Mouse (Mus musculus) heart, embryonic 11.5 days (tissue): ENCODE data around the gene Ndufa13. TPM values are rescaled to one million over a fixed set of nuclear protein-coding genes. Genes with fewer than 3 reads are reported as not detected.

Experiments used
- ATAC-seq: fragments of 200-750 bp; cut with Nextera tagmentation; replicated peaks from 2 replicates; pipeline ENCODE4 v1.8.0; 2017; ENCODE audit warnings: moderate library complexity; ENCODE audit not compliant: insufficient number of reproducible peaks, low FRiP score, low TSS enrichment
- H3K27ac ChIP-seq: fragments of 300-500 bp; sonication (generic); 2 replicates; pipeline ENCODE4 v1.5.1; 2014; ENCODE audit warnings: mild to moderate bottlenecking, low read depth, low read length
- H3K27me3 ChIP-seq: fragments of 300-500 bp; sonication (generic); 2 replicates; pipeline ENCODE4 v1.6.1; 2014; ENCODE audit warnings: mild to moderate bottlenecking, low read length, mixed read lengths; ENCODE audit not compliant: control insufficient read depth, insufficient read depth
- H3K36me3 ChIP-seq: fragments of 300-500 bp; sonication (generic); 2 replicates; pipeline ENCODE4 v1.6.1; 2014; ENCODE audit warnings: mild to moderate bottlenecking, low read length, moderate library complexity, mixed read lengths; ENCODE audit not compliant: control insufficient read depth, insufficient read depth
- H3K4me1 ChIP-seq: fragments of 300-500 bp; sonication (generic); 2 replicates; pipeline ENCODE4 v1.6.1; 2014; ENCODE audit warnings: low read length; ENCODE audit not compliant: control insufficient read depth, insufficient read depth
- H3K4me2 ChIP-seq: fragments of 300-500 bp; sonication (generic); 2 replicates; pipeline ENCODE4 v1.6.1; 2014; ENCODE audit warnings: mild to moderate bottlenecking, moderate library complexity
- H3K4me3 ChIP-seq: fragments of 300-500 bp; sonication (generic); 2 replicates; pipeline ENCODE4 v1.5.1; 2014; ENCODE audit warnings: low read depth, low read length
- H3K9ac ChIP-seq: fragments of 300-500 bp; sonication (generic); 2 replicates; pipeline ENCODE4 v1.6.1; 2014; ENCODE audit warnings: mild to moderate bottlenecking, low read depth, low read length, moderate library complexity
- H3K9me3 ChIP-seq: fragments of 300-500 bp; sonication (generic); replicated peaks from 2 replicates; pipeline ENCODE4 v1.6.1; 2016; ENCODE audit warnings: low read length; ENCODE audit not compliant: control insufficient read depth
- WGBS: fragments of 180-500 bp; shearing (Covaris S2); extraction: QIAGEN DNeasy Blood & Tissue Kit; methylation state at CpG from one replicate; pipeline ENCODE4 v1.1.7; 2014; ENCODE audit not compliant: insufficient replicate concordance; 5-methylcytosine and 5-hydroxymethylcytosine counted together
- polyA plus RNA-seq: library from polyadenylated mRNA; unstranded; fragments of >200 nt; fragmentation: Nextera tagmentation; extraction: Ambion mirVana; gene quantifications from 2 replicates; pipeline ENCODE4 v1.2.1, GENCODE M21; 2014

The Ndufa13 gene
- polyA plus RNA-seq, 1 experiment from 2014 or later = 275 TPM

- peaks cover 40% of the 10 kb centered on the region for H3K4me1 ChIP-seq
- no peaks in the 10 kb centered on the region for H3K27me3 ChIP-seq
- 2% methylated on average over 41 of the region's 41 CpGs for WGBS
- H3K4me3 ChIP-seq = peak overlapping the region; percentile 74
- peak overlapping the region; percentile 89 for H3K9ac ChIP-seq
- H3K4me2 ChIP-seq = peak overlapping the region; percentile 89
- H3K27ac ChIP-seq = peak overlapping the region; percentile 91
- H3K36me3 ChIP-seq = no peaks in the 10 kb centered on the region
- no peaks in the 10 kb centered on the region for H3K9me3 ChIP-seq
- ATAC-seq = peak; percentile 56
Observed at GRCm38 (mm10) chr8:69901484-69902162, 735 bp downstream of the Ndufa13 start.

DNA sequence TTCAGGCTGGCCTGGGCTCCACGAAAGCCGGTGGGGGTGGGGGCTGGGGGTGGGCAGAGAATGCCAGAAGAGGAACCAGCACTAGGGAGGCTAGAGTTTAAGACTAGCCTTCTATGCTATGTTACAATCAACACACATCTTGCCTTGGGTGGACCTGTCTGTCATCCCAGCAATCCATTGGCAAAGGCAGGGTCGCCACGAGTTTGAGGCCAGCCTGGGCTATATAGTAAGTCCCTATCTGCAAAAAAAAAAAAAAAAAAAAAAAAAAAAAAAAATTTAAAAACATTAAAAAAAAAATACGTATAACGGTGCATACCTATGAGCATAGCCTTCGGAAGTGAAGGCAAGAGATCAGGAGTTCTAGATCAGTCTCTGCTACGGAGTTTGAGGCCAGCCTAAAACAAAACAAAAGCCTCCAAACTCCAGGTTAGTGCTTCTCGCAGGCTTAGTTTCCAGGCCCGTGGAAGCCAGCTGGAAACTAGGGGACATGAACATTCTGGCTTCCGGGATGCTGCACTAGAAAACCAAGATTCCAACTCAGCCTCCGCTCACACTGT, 1.4 kb downstream of the Ndufa13 start:
- Histone ChIP-seq H3K4me1 (peaks cover 41% of the 10 kb centered on the region), H3K4me3 (peak overlapping the region; percentile 74), H3K4me2 (peak overlapping the region; percentile 89), H3K27me3 (no peaks in the 10 kb centered on the region), H3K27ac (peak overlapping the region; percentile 91), H3K36me3 (no peaks in the 10 kb centered on the region), H3K9me3 (no peaks in the 10 kb centered on the region), H3K9ac (peak overlapping the region; percentile 89)
- no peak for ATAC-seq
- 15% methylated on average over 12 of the region's 12 CpGs for WGBS

- H3K4me3 ChIP-seq = peak overlapping the region; percentile 74; the same call in 1 of the 2 replicates
- 85% methylated on average over 2 of the region's 2 CpGs for WGBS
- H3K27me3 ChIP-seq = no peaks in the 10 kb centered on the region
- H3K9me3 ChIP-seq = no peaks in the 10 kb centered on the region
- no peak overlapping the region for H3K9ac ChIP-seq
- ATAC-seq = no peak
- peak overlapping the region; percentile 89 for H3K4me2 ChIP-seq
- H3K4me1 ChIP-seq = peaks cover 49% of the 10 kb centered on the region
- no peak overlapping the region for H3K27ac ChIP-seq
- no peaks in the 10 kb centered on the region for H3K36me3 ChIP-seq
Observed at GRCm38 (mm10) chr8:69899876-69900275, 2.5 kb downstream of the Ndufa13 start.

- Histone ChIP-seq H3K4me3 (no peak overlapping the region), H3K4me1 (peaks cover 44% of the 10 kb centered on the region), H3K27ac (no peak overlapping the region), H3K4me2 (no peak overlapping the region), H3K27me3 (no peaks in the 10 kb centered on the region), H3K9me3 (no peaks in the 10 kb centered on the region), H3K9ac (no peak overlapping the region), H3K36me3 (peaks cover 7% of the 10 kb centered on the region)
- no peak for ATAC-seq
- WGBS = 85% methylated on average over 6 of the region's 6 CpGs
Observed at GRCm38 (mm10) chr8:69897857-69898256, 4.5 kb downstream of the Ndufa13 start.

- Histone ChIP-seq H3K36me3 (peaks cover 7% of the 10 kb centered on the region), H3K4me1 (peaks cover 37% of the 10 kb centered on the region), H3K9ac (0 out of 2 replicates have a peak overlapping the region, but pooled peaks have one; percentile 28), H3K4me3 (no peak overlapping the region), H3K4me2 (no peak overlapping the region), H3K9me3 (no peaks in the 10 kb centered on the region), H3K27me3 (peaks cover 2% of the 10 kb centered on the region; the same call in 1 of the 2 replicates), H3K27ac (no peak overlapping the region)
- ATAC-seq = no peak
- WGBS = 60% methylated on average over 4 of the region's 4 CpGs
Observed at GRCm38 (mm10) chr8:69895772-69896451, 6.4 kb downstream of the Ndufa13 start.

GRCm38 (mm10) chr8:69894836-69895332, 7.5 kb downstream of the Ndufa13 start:
- Histone ChIP-seq H3K27ac (no peak overlapping the region), H3K4me1 (peaks cover 27% of the 10 kb centered on the region), H3K4me3 (no peak overlapping the region), H3K9ac (no peak overlapping the region), H3K9me3 (no peaks in the 10 kb centered on the region), H3K27me3 (peaks cover 12% of the 10 kb centered on the region), H3K36me3 (peaks cover 7% of the 10 kb centered on the region), H3K4me2 (no peak overlapping the region)
- no peak for ATAC-seq
- 64% methylated on average over 6 of the region's 6 CpGs for WGBS

DNA sequence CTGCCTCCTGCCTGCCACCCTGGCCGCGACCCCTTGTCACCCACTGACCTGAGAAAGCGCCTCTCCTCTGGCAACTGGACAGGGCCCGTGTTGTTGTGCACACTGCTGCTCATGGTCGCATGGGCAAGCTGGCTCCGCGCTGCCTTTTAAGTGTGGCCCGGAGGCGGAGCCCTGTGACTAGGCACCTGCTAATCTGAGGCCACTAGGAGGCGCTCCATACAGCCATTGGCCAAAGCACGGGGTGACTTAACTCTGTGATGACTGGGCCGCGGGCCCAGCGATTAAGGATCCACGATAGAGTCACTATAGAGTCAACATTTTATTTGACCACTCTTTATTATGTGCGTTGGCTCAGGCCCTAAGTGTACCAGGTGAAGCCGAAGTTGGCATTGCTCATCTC, 8.5 kb downstream of the Ndufa13 start:
- no peaks in the 10 kb centered on the region for H3K9me3 ChIP-seq
- H3K4me3 ChIP-seq = no peak overlapping the region
- H3K36me3 ChIP-seq = peaks cover 7% of the 10 kb centered on the region
- H3K27ac ChIP-seq = no peak overlapping the region
- WGBS = 52% methylated on average over 17 of the region's 17 CpGs
- H3K4me2 ChIP-seq = no peak overlapping the region
- no peak for ATAC-seq
- peaks cover 22% of the 10 kb centered on the region for H3K27me3 ChIP-seq
- no peak overlapping the region for H3K9ac ChIP-seq
- H3K4me1 ChIP-seq = peaks cover 32% of the 10 kb centered on the region

- Histone ChIP-seq H3K4me2 (peak overlapping the region; percentile 11; the same call in 1 of the 2 replicates), H3K4me1 (peaks cover 36% of the 10 kb centered on the region), H3K36me3 (peaks cover 7% of the 10 kb centered on the region), H3K27me3 (peaks cover 53% of the 10 kb centered on the region), H3K27ac (no peak overlapping the region), H3K9ac (no peak overlapping the region), H3K9me3 (no peaks in the 10 kb centered on the region), H3K4me3 (no peak overlapping the region)
- WGBS = 37% methylated on average over 19 of the region's 19 CpGs
- ATAC-seq = no peak
Observed at GRCm38 (mm10) chr8:69890813-69891241, 11.5 kb downstream of the Ndufa13 start.
